Mouse (Mus musculus) liver, adult 10 weeks (tissue): ENCODE measurements around the gene Zfp873. TPM values are rescaled to one million over a fixed set of nuclear protein-coding genes. Genes with fewer than 3 reads are reported as not detected.

ENCODE experiments used
- polyA plus RNA-seq: library from polyadenylated mRNA; stranded (reverse); fragments of 350-450 nt; fragmentation: Illumina TruSeq; extraction: RNeasy Lipid Tissue Mini Kit (QIAGEN cat#74804); gene quantifications from one replicate; pipeline ENCODE4 v1.2.3, GENCODE M21; 2014; ENCODE audit warnings: low read depth, low replicate concordance

Gene Zfp873
- 9.9 TPM for polyA plus RNA-seq

DNA sequence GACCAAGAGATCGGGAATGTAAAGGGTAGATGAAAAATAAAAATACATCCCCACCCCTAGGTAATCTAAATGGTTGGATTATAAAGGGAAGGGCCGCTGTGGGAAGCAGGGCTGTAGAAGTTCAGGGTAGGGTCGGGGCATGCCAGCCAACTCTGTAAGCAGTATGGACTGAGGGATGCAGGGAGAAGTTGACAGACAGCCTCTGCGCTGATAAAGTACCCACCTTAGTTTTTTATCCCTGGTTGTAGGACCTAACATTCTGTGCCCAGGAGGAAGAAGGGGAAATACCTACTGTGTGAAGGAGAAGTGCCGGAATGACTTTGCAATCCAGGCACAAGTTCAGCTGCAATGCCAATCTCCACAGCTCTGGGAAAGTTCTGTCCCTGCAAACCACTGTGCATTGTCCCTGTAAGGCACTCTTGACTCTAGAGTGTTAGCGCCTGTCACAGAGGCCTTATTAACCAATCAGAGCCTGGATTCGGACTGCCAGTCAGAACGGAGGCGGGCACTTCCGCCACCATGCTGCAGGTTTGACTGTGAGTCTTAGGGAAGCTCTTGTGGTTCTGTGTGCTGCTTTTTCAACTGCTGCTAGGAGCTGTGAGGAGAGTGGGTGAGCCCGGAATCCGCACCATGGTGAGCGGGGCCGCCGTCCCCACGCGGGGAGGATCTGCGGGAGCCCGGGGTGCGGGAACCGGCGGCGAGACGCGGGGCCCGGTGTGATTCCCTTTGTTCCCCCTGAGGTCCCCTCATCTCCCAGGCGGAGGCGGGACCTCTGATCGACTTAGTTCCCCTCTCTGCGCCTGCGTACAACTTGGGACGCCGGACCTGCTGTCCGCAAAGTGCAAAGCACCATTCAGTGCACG is at the start of gene Zfp873:
Zfp873 (plus strand) TSS at position 527 of the 863 bp plus-strand sequence.

DNA sequence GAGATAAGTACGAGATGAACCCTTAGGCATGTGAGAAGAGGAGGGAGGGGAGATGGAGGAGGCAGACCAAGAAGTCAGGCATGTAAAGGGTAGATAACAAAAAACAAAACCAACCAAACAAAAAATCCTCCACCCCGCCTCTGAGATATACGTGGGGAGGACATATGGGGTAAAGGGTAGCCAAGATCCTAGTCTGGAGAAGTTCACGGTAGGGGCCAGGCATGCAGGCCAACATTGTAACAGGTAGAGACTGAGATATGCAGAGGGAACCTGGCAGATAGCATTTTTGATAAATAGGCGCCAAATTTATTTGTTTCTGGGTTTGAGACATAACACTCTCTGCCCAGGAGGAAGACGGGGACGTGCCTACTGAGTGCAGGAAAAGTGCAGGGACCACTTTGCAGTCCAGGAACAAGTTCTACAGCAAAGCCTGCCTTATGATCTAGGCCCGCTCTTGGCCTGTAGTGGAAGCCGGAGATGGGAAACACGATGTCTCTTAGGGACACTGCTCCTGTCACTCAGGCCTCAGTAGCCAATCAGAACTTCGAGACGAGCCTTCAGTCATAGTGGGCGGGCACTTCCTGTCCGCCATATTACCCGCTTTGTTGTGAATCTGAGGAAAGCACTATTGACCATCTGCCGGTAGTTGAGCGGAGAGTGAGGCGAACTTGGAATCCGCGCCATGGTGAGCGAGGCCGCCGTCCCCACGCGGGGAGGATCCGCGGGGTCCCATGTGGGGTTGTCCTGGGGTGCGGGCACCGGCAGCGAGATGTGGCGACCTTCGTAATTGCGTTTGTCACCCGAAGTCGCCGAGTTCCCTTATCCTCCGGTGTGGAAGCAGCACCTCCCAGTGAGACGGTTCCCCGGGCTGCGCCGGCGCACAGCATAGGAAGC is 35.1 kb downstream of the Zfp873 start, which contains the start of gene BC024063:
BC024063 (plus strand) TSS at position 626 of the 894 bp plus-strand sequence.

Other genes with a start within 250 kb of the Zfp873 start
- gene Gm4767, start 235.9 kb upstream of the Zfp873 start, polyA plus RNA-seq: 2.0 TPM
- 8.8 TPM for gene Gm32687, start 184.2 kb upstream of the Zfp873 start, polyA plus RNA-seq
- gene Zfp781, start 117.6 kb upstream of the Zfp873 start, polyA plus RNA-seq: 0.24 TPM
- gene BC024063, start 35.2 kb downstream of the Zfp873 start, polyA plus RNA-seq: 3.3 TPM
- gene AU041133, start 79.9 kb downstream of the Zfp873 start, polyA plus RNA-seq: 8.8 TPM
- gene Zfp938, start 193.2 kb downstream of the Zfp873 start, polyA plus RNA-seq: 16.8 TPM